Mouse (Mus musculus) hindbrain, embryonic 15.5 days (tissue): ENCODE data around the gene Hmgn3. TPM values are rescaled to one million over a fixed set of nuclear protein-coding genes. Genes with fewer than 3 reads are reported as not detected.
A peak's percentile ranks its signal among the peaks of the same experiment; 100 is the strongest.
"Not testable (repeated sequence)": the region's sequence is repeated elsewhere in the genome, so short reads cannot be mapped to it uniquely, and the experiment has no call there.

ENCODE experiments used
- ATAC-seq: fragments of 200-750 bp; cut with Nextera tagmentation; 2 replicates; pipeline ENCODE4 v1.8.0; 2017; ENCODE audit warnings: low read depth, moderate number of reproducible peaks, moderate TSS enrichment; ENCODE audit not compliant: low FRiP score
- H3K27ac ChIP-seq: fragments of 300-500 bp; sonication (generic); replicated peaks from 2 replicates; pipeline ENCODE4 v1.5.1; 2015; ENCODE audit warnings: mild to moderate bottlenecking, inconsistent platforms
- H3K27me3 ChIP-seq: fragments of 300-500 bp; sonication (generic); 2 replicates; pipeline ENCODE4 v1.6.1; 2015; ENCODE audit warnings: control low read depth, inconsistent platforms
- H3K36me3 ChIP-seq: fragments of 300-500 bp; sonication (generic); 2 replicates; pipeline ENCODE4 v1.6.1; 2015; ENCODE audit warnings: control low read depth, inconsistent platforms
- H3K4me1 ChIP-seq: fragments of 300-500 bp; sonication (generic); replicated peaks from 2 replicates; pipeline ENCODE4 v1.6.1; 2015; ENCODE audit warnings: control low read depth, inconsistent platforms
- H3K4me2 ChIP-seq: fragments of 300-500 bp; sonication (generic); 2 replicates; pipeline ENCODE4 v1.6.1; 2015; ENCODE audit warnings: moderate library complexity, mild to moderate bottlenecking, inconsistent platforms
- H3K4me3 ChIP-seq: fragments of 300-500 bp; sonication (generic); 2 replicates; pipeline ENCODE4 v1.5.1; 2015; ENCODE audit warnings: mild to moderate bottlenecking, inconsistent platforms
- H3K9ac ChIP-seq: fragments of 300-500 bp; sonication (generic); 2 replicates; pipeline ENCODE4 v1.6.1; 2015; ENCODE audit warnings: inconsistent platforms
- H3K9me3 ChIP-seq: fragments of 300-500 bp; sonication (generic); 2 replicates; pipeline ENCODE4 v1.6.1; 2016; ENCODE audit warnings: control low read depth, inconsistent platforms
- WGBS: fragments of 180-500 bp; shearing (Covaris S2); methylation state at CpG from one replicate; pipeline ENCODE4 v1.1.7; 2015; 5-methylcytosine and 5-hydroxymethylcytosine counted together
- polyA plus RNA-seq: library from polyadenylated mRNA; unstranded; fragments of >200 nt; fragmentation: Nextera tagmentation; extraction: Ambion mirVana; gene quantifications from 2 replicates; pipeline ENCODE4 v1.2.1, GENCODE M21; 2015

Gene Hmgn3
- 155 and 161 TPM in 2 replicates for polyA plus RNA-seq

GRCm38 (mm10) chr9:83146446-83147188, at the start of gene Hmgn3:
Gene Hmgn3 (minus strand): TSS chr9:83146685.
- peaks cover 11% of the 10 kb centered on the region for H3K4me1 ChIP-seq
- no peaks in the 10 kb centered on the region for H3K9me3 ChIP-seq
- H3K27ac ChIP-seq, result peak within 1 kb of the TSS; percentile 85
- H3K9ac ChIP-seq, result peak within 1 kb of the TSS; percentile 74
- WGBS, result 8% methylated on average over 28 of the region's 28 CpGs
- ATAC-seq, result peak; percentile 98
- peak within 1 kb of the TSS; percentile 99 for H3K4me2 ChIP-seq
- H3K27me3 ChIP-seq, result no peaks in the 10 kb centered on the region
- no peaks in the 10 kb centered on the region for H3K36me3 ChIP-seq
- peak within 1 kb of the TSS; percentile 61 for H3K4me3 ChIP-seq

- H3K27me3 ChIP-seq, result no peaks in the 10 kb centered on the region
- no peaks in the 10 kb centered on the region for H3K36me3 ChIP-seq
- no peak overlapping the region for H3K9ac ChIP-seq
- H3K4me3 ChIP-seq, result no peak overlapping the region
- WGBS, result 81% methylated on average over 10 of the region's 10 CpGs
- H3K4me2 ChIP-seq, result no peak overlapping the region
- H3K4me1 ChIP-seq, result no peaks in the 10 kb centered on the region
- ATAC-seq, result no peak
- H3K9me3 ChIP-seq, result no peaks in the 10 kb centered on the region
- no peak overlapping the region for H3K27ac ChIP-seq
Measured at GRCm38 (mm10) chr9:83195765-83196164, 49.3 kb upstream of the Hmgn3 start.

GRCm38 (mm10) chr9:83195007-83195406, 48.5 kb upstream of the Hmgn3 start:
- ATAC-seq, result peak; percentile 27; the same call in 1 of the 2 replicates
- Histone ChIP-seq H3K9ac (no peak overlapping the region), H3K9me3 (no peaks in the 10 kb centered on the region), H3K4me3 (no peak overlapping the region), H3K27ac (no peak overlapping the region), H3K36me3 (no peaks in the 10 kb centered on the region), H3K4me2 (no peak overlapping the region), H3K4me1 (no peaks in the 10 kb centered on the region), H3K27me3 (no peaks in the 10 kb centered on the region)
- WGBS, result 41% methylated on average over 6 of the region's 6 CpGs

- Histone ChIP-seq H3K9me3 (no peaks in the 10 kb centered on the region), H3K4me1 (no peaks in the 10 kb centered on the region), H3K4me3 (no peak overlapping the region), H3K27me3 (no peaks in the 10 kb centered on the region), H3K36me3 (no peaks in the 10 kb centered on the region), H3K4me2 (no peak overlapping the region), H3K27ac (no peak overlapping the region), H3K9ac (no peak overlapping the region)
- WGBS, result 82% methylated on average over 2 of the region's 2 CpGs
- no peak for ATAC-seq
Measured at GRCm38 (mm10) chr9:83187752-83188151, 41.3 kb upstream of the Hmgn3 start.

GRCm38 (mm10) chr9:83145591-83146445, 667 bp downstream of the Hmgn3 start:
- 2% methylated on average over 52 of the region's 53 CpGs for WGBS
- ATAC-seq, result peak; percentile 78
- peaks cover 11% of the 10 kb centered on the region for H3K4me1 ChIP-seq
- peak overlapping the region; percentile 74 for H3K9ac ChIP-seq
- H3K4me2 ChIP-seq, result peak overlapping the region; percentile 99
- H3K27ac ChIP-seq, result peak overlapping the region; percentile 85
- H3K9me3 ChIP-seq, result no peaks in the 10 kb centered on the region
- H3K36me3 ChIP-seq, result no peaks in the 10 kb centered on the region
- H3K27me3 ChIP-seq, result no peaks in the 10 kb centered on the region
- peak overlapping the region; percentile 61 for H3K4me3 ChIP-seq

- no peaks in the 10 kb centered on the region for H3K4me1 ChIP-seq
- no peak overlapping the region for H3K27ac ChIP-seq
- H3K4me2 ChIP-seq, result no peak overlapping the region
- 94% methylated on average over 4 of the region's 4 CpGs for WGBS
- no peak overlapping the region for H3K9ac ChIP-seq
- ATAC-seq, result no peak
- no peaks in the 10 kb centered on the region for H3K36me3 ChIP-seq
- H3K4me3 ChIP-seq, result no peak overlapping the region
- no peaks in the 10 kb centered on the region for H3K9me3 ChIP-seq
- H3K27me3 ChIP-seq, result no peaks in the 10 kb centered on the region
Measured at GRCm38 (mm10) chr9:83129831-83130230, 16.7 kb downstream of the Hmgn3 start.

- H3K4me2 ChIP-seq, result no peak overlapping the region
- ATAC-seq, result no peak
- H3K9ac ChIP-seq, result no peak overlapping the region
- no peaks in the 10 kb centered on the region for H3K9me3 ChIP-seq
- H3K4me3 ChIP-seq, result no peak overlapping the region
- H3K27me3 ChIP-seq, result no peaks in the 10 kb centered on the region
- peaks cover 2% of the 10 kb centered on the region; the same call in 1 of the 2 replicates for H3K36me3 ChIP-seq
- WGBS, result 68% methylated on average over 7 of the region's 7 CpGs
- no peak overlapping the region for H3K27ac ChIP-seq
- no peaks in the 10 kb centered on the region for H3K4me1 ChIP-seq
Measured at GRCm38 (mm10) chr9:83127840-83128239, 18.6 kb downstream of the Hmgn3 start.

- 91% methylated on average over 6 of the region's 6 CpGs for WGBS
- ATAC-seq, result not testable (repeated sequence)
Measured at GRCm38 (mm10) chr9:83126482-83126881, 20.0 kb downstream of the Hmgn3 start.

GRCm38 (mm10) chr9:83119211-83119610, 27.3 kb downstream of the Hmgn3 start:
- Histone ChIP-seq H3K4me3 (no peak overlapping the region), H3K9me3 (no peaks in the 10 kb centered on the region), H3K36me3 (peaks cover 3% of the 10 kb centered on the region; the same call in 1 of the 2 replicates), H3K27me3 (no peaks in the 10 kb centered on the region), H3K4me2 (no peak overlapping the region), H3K4me1 (no peaks in the 10 kb centered on the region), H3K27ac (no peak overlapping the region), H3K9ac (no peak overlapping the region)
- ATAC-seq, result no peak
- 83% methylated on average over 2 of the region's 2 CpGs for WGBS

More at GRCm38 (mm10) chr9:83126482-83126881, 20.0 kb downstream of the Hmgn3 start:
- not testable (repeated sequence) for H3K27me3 ChIP-seq, H3K9ac ChIP-seq, H3K9me3 ChIP-seq, H3K27ac ChIP-seq, H3K4me2 ChIP-seq, H3K4me1 ChIP-seq, H3K36me3 ChIP-seq, H3K4me3 ChIP-seq

- H3K4me3 ChIP-seq, result no peak overlapping the region
- no peak overlapping the region for H3K9ac ChIP-seq
- H3K27ac ChIP-seq, result no peak overlapping the region
- ATAC-seq, result no peak
- no peaks in the 10 kb centered on the region for H3K36me3 ChIP-seq
- H3K4me2 ChIP-seq, result no peak overlapping the region
- no peaks in the 10 kb centered on the region for H3K9me3 ChIP-seq
- 87% methylated on average over 7 of the region's 7 CpGs for WGBS
- H3K27me3 ChIP-seq, result no peaks in the 10 kb centered on the region
- H3K4me1 ChIP-seq, result no peaks in the 10 kb centered on the region
Measured at GRCm38 (mm10) chr9:83117486-83117885, 29.0 kb downstream of the Hmgn3 start.

GRCm38 (mm10) chr9:83116774-83117474, 29.6 kb downstream of the Hmgn3 start:
- Histone ChIP-seq H3K9me3 (no peaks in the 10 kb centered on the region), H3K4me3 (no peak overlapping the region), H3K27me3 (no peaks in the 10 kb centered on the region), H3K27ac (no peak overlapping the region), H3K4me2 (no peak overlapping the region), H3K4me1 (no peaks in the 10 kb centered on the region), H3K9ac (no peak overlapping the region), H3K36me3 (no peaks in the 10 kb centered on the region)
- ATAC-seq, result no peak
- WGBS, result 96% methylated on average over 15 of the region's 15 CpGs

GRCm38 (mm10) chr9:83115676-83116075, 30.8 kb downstream of the Hmgn3 start:
- H3K27ac ChIP-seq, result no peak overlapping the region
- H3K4me1 ChIP-seq, result no peaks in the 10 kb centered on the region
- whole genome bisulfite sequencing, result 95% methylated on average over 2 of the region's 2 CpGs
- H3K9me3 ChIP-seq, result no peaks in the 10 kb centered on the region
- ATAC-seq, result no peak
- H3K27me3 ChIP-seq, result no peaks in the 10 kb centered on the region
- H3K9ac ChIP-seq, result no peak overlapping the region
- no peaks in the 10 kb centered on the region for H3K36me3 ChIP-seq
- H3K4me3 ChIP-seq, result no peak overlapping the region
- H3K4me2 ChIP-seq, result no peak overlapping the region
